Mouse (Mus musculus) liver, embryonic 12.5 days (tissue): Measurements from ENCODE around the gene Rtbdn. TPM values are rescaled to one million over a fixed set of nuclear protein-coding genes. Genes with fewer than 3 reads are reported as not detected.
A peak's percentile ranks its signal among the peaks of the same experiment; 100 is the strongest.

Experiments used
- ATAC-seq: fragments of 200-750 bp; cut with Nextera tagmentation; 2 replicates; pipeline ENCODE4 v1.8.0; 2017; ENCODE audit warnings: moderate number of reproducible peaks, mild to moderate bottlenecking, moderate library complexity
- H3K27ac ChIP-seq: fragments of 300-500 bp; sonication (generic); 2 replicates; pipeline ENCODE4 v1.5.1; 2016; ENCODE audit warnings: mild to moderate bottlenecking
- H3K27me3 ChIP-seq: fragments of 300-500 bp; sonication (generic); replicated peaks from 2 replicates; pipeline ENCODE4 v1.6.1; 2016; ENCODE audit warnings: mild to moderate bottlenecking, moderate library complexity
- H3K36me3 ChIP-seq: fragments of 300-500 bp; sonication (generic); 2 replicates; pipeline ENCODE4 v1.6.1; 2016; ENCODE audit warnings: mild to moderate bottlenecking, moderate library complexity
- H3K4me1 ChIP-seq: fragments of 300-500 bp; sonication (generic); 2 replicates; pipeline ENCODE4 v1.6.1; 2016
- H3K4me2 ChIP-seq: fragments of 300-500 bp; sonication (generic); 2 replicates; pipeline ENCODE4 v1.6.1; 2016; ENCODE audit warnings: mild to moderate bottlenecking, moderate library complexity
- H3K4me3 ChIP-seq: fragments of 300-500 bp; sonication (generic); 2 replicates; pipeline ENCODE4 v1.5.1; 2016; ENCODE audit warnings: mild to moderate bottlenecking, moderate library complexity
- H3K9ac ChIP-seq: fragments of 300-500 bp; sonication (generic); 2 replicates; pipeline ENCODE4 v1.6.1; 2016; ENCODE audit warnings: mild to moderate bottlenecking, moderate library complexity
- H3K9me3 ChIP-seq: fragments of 300-500 bp; sonication (generic); replicated peaks from 2 replicates; pipeline ENCODE4 v1.6.1; 2016; ENCODE audit warnings: mild to moderate bottlenecking, moderate library complexity
- whole genome bisulfite sequencing: fragments of 180-500 bp; shearing (Covaris S2); methylation state at CpG from one replicate; pipeline ENCODE4 v1.1.7; 2016; ENCODE audit not compliant: insufficient replicate concordance; 5-methylcytosine and 5-hydroxymethylcytosine counted together
- polyA plus RNA-seq: library from polyadenylated mRNA; unstranded; fragments of >200 nt; fragmentation: Nextera tagmentation; extraction: Ambion mirVana; gene quantifications from 2 replicates; pipeline ENCODE4 v1.2.1, GENCODE M21; 2016

Rtbdn gene
- polyA plus RNA-seq, 1 experiment from 2014 or later = 0.39 TPM

DNA sequence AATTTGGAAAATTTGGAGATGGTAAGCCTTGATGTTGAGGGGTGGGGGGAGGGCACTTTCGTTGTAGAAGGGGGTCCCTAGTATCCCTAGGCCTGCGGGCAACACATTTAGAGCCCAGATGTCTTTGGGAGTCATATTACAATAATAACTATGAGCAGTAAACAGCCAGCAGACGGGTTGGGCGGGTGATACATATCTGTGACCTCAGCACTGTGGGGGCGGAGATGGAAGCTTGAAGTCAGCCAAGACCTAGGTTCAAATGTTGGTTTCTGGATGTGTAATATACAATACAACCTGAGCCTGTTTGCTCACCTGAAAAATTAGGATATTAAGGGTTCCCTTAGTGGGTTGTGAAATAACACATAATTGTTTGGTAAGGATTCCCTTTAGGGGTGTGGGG is 36.8 kb upstream of the Rtbdn start:
- Histone ChIP-seq H3K27me3 (peaks cover 40% of the 10 kb centered on the region), H3K4me3 (peak overlapping the region; percentile 71), H3K9ac (peak overlapping the region; percentile 86), H3K27ac (peak overlapping the region; percentile 90), H3K4me1 (peaks cover 66% of the 10 kb centered on the region), H3K36me3 (peaks cover 47% of the 10 kb centered on the region), H3K4me2 (peak overlapping the region; percentile 93), H3K9me3 (no peaks in the 10 kb centered on the region)
- no peak for ATAC-seq
- 66% methylated on average over 5 of the region's 5 CpGs for WGBS

DNA sequence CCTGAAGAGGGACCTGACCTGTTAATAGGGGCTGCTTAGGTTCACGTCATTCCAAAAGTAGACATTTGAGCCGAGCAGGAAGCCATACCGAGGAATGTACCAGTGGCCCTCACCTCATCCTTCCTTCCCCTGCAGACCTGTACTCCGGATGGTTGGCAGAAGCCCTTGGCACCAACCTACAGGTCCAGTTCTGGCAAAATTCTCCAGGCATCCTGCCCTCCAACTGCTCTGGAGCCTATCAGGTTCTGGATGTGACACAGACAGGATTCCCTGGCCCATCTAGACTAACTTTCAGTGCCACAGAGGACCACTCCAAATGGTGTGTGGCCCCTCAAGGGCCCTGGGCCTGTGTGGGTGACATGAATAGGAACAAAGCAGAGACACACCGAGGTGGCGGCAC is 36.2 kb upstream of the Rtbdn start:
- no peak for ATAC-seq
- peaks cover 41% of the 10 kb centered on the region for H3K36me3 ChIP-seq
- H3K27me3 ChIP-seq = peaks cover 46% of the 10 kb centered on the region
- H3K9me3 ChIP-seq = no peaks in the 10 kb centered on the region
- H3K4me2 ChIP-seq = peak overlapping the region; percentile 93
- 0 out of 2 replicates have a peak overlapping the region, but pooled peaks have one; percentile 71 for H3K4me3 ChIP-seq
- peaks cover 60% of the 10 kb centered on the region for H3K4me1 ChIP-seq
- peak overlapping the region; percentile 86; the same call in 1 of the 2 replicates for H3K9ac ChIP-seq
- 0 out of 2 replicates have a peak overlapping the region, but pooled peaks have one; percentile 11 for H3K27ac ChIP-seq
- 79% methylated on average over 6 of the region's 6 CpGs for WGBS

DNA sequence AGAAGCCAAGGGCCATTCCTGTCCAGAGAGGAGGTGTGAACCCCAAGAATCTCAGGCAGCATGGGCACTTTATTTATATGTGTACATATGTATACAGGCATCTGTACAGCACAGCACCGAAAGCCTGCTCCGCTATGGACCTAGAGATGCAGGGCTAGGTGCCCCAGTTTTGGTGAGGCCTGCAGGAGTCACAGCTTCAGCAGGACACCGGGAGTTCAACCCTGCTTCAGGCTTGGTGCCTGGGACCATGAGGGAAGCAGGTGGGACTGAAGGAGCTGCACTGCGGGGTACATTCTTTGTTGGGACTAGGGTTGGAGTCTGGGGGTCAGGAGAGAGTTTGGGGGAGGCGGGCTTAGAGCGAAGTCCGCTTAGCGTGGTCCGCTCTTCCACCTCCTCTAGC is 34.9 kb upstream of the Rtbdn start:
- Histone ChIP-seq H3K9ac (0 out of 2 replicates have a peak overlapping the region, but pooled peaks have one; percentile 62), H3K36me3 (peaks cover 28% of the 10 kb centered on the region), H3K4me2 (peak overlapping the region; percentile 95; the same call in 1 of the 2 replicates), H3K4me3 (peak overlapping the region; percentile 61; the same call in 1 of the 2 replicates), H3K27me3 (peaks cover 55% of the 10 kb centered on the region), H3K4me1 (peaks cover 53% of the 10 kb centered on the region), H3K27ac (no peak overlapping the region), H3K9me3 (no peaks in the 10 kb centered on the region)
- WGBS = 85% methylated on average over 9 of the region's 9 CpGs
- no peak for ATAC-seq

DNA sequence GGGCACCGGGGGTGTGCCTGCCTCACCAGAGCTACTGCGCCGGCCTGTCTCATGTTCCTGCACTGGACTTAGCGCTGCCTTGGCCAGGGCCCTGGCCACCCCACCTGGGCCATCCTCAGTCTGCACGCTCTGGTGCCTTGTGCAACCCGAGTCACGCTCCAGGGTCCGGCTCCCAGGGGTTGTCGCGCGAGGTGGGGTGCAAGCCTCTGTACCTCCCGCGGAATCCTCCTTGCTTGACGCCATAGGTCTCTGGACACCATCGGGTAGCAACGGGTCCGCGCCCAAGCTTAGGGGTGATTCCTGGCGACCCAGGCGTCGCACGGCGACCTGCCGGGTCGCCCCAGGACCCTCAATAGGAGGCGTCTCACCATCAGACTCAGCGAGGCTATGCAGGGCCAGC is 34.4 kb upstream of the Rtbdn start:
- H3K27me3 ChIP-seq = peaks cover 60% of the 10 kb centered on the region

DNA sequence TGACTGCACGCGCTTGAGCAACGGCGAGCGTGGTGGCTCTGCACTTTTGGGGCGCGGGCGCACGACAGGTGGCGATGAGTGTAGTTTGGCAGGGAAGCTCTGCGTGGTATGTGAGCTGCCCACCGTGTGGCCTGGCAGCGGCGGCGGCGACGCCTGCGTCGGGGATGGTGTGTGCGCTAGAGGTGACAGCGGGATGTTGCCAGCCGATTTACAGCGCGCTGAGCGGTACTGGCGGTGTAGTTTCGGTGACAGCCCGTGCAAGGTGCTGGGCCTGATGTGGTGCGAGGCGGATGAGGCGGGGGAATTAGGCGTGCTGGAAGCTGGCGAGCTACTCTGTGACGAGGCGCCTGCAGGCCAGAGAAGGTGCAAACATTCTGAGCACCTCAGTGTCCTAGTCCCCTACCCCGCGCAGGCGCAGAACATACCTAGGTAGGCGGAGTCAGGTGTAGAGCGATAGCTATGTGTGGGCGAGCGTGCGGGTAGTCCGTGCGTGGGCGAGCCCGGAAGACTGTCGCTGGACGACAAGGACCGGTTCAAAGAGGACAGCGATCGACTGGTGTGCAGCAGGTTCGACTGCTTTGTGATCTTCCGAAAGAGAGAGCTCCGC is 33.8 kb upstream of the Rtbdn start:
- 2% methylated on average over 55 of the region's 55 CpGs for WGBS
- peak overlapping the region; percentile 53 for H3K27ac ChIP-seq
- peak; percentile 66 for ATAC-seq

More for the DNA sequence above, 34.4 kb upstream of the Rtbdn start:
- ATAC-seq = no peak
- WGBS = 28% methylated on average over 27 of the region's 27 CpGs
- H3K27ac ChIP-seq = peak overlapping the region; percentile 53; the same call in 1 of the 2 replicates
- peaks cover 22% of the 10 kb centered on the region for H3K36me3 ChIP-seq
- no peaks in the 10 kb centered on the region for H3K9me3 ChIP-seq
- peak overlapping the region; percentile 95 for H3K4me2 ChIP-seq
- peaks cover 47% of the 10 kb centered on the region for H3K4me1 ChIP-seq
- H3K9ac ChIP-seq = peak overlapping the region; percentile 62
- H3K4me3 ChIP-seq = peak overlapping the region; percentile 61

DNA sequence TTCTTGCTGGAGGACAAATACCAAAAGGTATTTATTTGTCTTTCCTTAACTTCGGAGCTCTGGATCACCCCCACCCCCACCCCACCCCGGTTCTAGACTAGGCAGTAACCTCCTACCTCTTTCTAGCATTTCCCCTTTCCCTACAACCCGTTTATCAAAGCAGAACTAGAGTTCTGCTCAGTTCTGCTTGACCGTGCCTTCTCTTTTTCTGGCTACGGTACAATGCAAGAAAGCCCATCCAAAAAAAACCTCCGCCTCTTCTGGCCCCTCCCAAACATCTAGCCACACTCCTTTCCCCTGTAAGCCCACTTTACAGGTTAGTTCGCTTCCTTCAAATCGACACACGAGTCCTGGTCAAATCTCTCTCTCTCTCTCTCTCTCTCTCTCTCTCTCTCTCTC is 33.3 kb upstream of the Rtbdn start:
- Histone ChIP-seq H3K27ac (peak overlapping the region; percentile 53), H3K9me3 (no peaks in the 10 kb centered on the region), H3K27me3 (peaks cover 71% of the 10 kb centered on the region), H3K4me2 (peak overlapping the region; percentile 95), H3K4me1 (peaks cover 39% of the 10 kb centered on the region), H3K4me3 (peak overlapping the region; percentile 61), H3K9ac (peak overlapping the region; percentile 62), H3K36me3 (peaks cover 20% of the 10 kb centered on the region)
- no peak for ATAC-seq
- WGBS = 11% methylated on average over 9 of the region's 9 CpGs

More for the DNA sequence above, 33.8 kb upstream of the Rtbdn start:
- Histone ChIP-seq H3K36me3 (peaks cover 20% of the 10 kb centered on the region), H3K4me1 (peaks cover 41% of the 10 kb centered on the region), H3K9me3 (no peaks in the 10 kb centered on the region), H3K4me2 (peak overlapping the region; percentile 95), H3K9ac (peak overlapping the region; percentile 62), H3K4me3 (peak overlapping the region; percentile 61), H3K27me3 (peaks cover 66% of the 10 kb centered on the region)

DNA sequence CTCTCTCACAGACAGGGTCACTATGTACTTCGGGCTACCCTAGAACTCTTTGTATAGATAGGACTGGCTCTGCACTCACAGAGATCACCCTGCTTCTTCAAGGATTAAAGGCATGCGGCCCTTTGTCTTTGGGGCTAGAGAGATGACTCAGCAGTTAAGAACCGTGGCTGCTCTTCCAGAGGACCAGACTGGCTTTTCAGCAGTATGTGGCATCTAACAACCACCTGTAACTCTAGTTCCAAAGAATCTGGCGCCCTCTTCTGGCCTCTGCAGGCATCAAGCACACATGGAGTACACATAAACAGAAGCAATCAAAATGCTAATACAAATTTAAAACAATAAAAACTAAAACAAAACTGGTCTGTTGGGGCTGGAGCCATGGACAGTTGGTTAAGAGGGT is 32.8 kb upstream of the Rtbdn start:
- ATAC-seq = no peak
- 22% methylated on average over 4 of the region's 4 CpGs for WGBS
- Histone ChIP-seq H3K36me3 (peaks cover 20% of the 10 kb centered on the region), H3K9ac (peak overlapping the region; percentile 62), H3K4me2 (peak overlapping the region; percentile 95), H3K27me3 (peaks cover 75% of the 10 kb centered on the region), H3K4me3 (peak overlapping the region; percentile 61), H3K9me3 (no peaks in the 10 kb centered on the region), H3K4me1 (peaks cover 38% of the 10 kb centered on the region), H3K27ac (no peak overlapping the region)

DNA sequence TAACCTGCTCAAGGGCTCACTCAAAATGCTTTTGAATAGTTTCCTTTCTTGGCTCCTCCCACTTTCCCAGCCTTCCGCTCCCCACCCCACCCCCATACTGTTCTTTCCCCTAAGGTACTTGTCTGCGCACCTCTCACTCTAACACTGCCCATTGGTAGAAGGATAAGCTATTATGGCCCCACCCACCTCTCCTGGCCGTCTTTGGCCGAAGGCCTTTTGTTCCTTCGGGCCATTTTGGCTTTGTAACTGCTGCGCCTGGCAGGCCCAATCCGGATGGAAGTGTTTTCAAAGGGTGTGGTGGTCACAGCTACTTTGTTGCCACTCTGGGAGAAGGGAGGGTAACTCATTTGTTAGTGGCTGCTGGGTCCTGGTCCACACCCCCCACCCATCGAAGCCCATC is 31.5 kb upstream of the Rtbdn start:
- ATAC-seq = no peak
- peaks cover 85% of the 10 kb centered on the region for H3K27me3 ChIP-seq
- H3K4me2 ChIP-seq = no peak overlapping the region; the same call in 1 of the 2 replicates
- WGBS = 85% methylated on average over 8 of the region's 8 CpGs
- H3K9me3 ChIP-seq = no peaks in the 10 kb centered on the region
- no peak overlapping the region for H3K4me3 ChIP-seq
- H3K9ac ChIP-seq = no peak overlapping the region
- no peak overlapping the region for H3K27ac ChIP-seq
- peaks cover 18% of the 10 kb centered on the region for H3K36me3 ChIP-seq
- peaks cover 25% of the 10 kb centered on the region for H3K4me1 ChIP-seq

DNA sequence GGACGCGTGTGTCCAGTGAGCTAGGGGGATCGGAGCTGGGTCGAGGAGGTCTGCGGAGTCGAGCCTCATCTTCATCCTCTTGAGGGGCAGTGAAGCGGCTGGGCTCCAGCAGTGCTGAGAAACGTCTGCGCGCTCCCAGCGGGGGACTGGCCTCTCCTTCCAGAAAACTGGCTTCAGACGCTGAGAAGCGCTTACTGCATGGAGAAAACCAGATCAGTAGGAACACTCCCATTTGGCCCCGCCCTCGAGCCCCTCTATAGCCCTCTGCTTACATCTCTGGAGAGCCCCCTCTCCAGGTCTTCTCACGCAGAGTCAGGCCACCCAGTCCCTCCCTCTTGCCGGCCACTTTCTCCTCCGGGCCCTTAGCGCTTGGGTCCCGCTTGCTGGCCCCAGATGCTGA is 29.0 kb upstream of the Rtbdn start:
- ATAC-seq = no peak
- Histone ChIP-seq H3K4me3 (no peak overlapping the region), H3K9ac (no peak overlapping the region), H3K4me1 (peaks cover 13% of the 10 kb centered on the region), H3K27me3 (peaks cover 72% of the 10 kb centered on the region), H3K36me3 (no peaks in the 10 kb centered on the region), H3K9me3 (no peaks in the 10 kb centered on the region), H3K4me2 (no peak overlapping the region), H3K27ac (no peak overlapping the region)
- 27% methylated on average over 20 of the region's 20 CpGs for WGBS

DNA sequence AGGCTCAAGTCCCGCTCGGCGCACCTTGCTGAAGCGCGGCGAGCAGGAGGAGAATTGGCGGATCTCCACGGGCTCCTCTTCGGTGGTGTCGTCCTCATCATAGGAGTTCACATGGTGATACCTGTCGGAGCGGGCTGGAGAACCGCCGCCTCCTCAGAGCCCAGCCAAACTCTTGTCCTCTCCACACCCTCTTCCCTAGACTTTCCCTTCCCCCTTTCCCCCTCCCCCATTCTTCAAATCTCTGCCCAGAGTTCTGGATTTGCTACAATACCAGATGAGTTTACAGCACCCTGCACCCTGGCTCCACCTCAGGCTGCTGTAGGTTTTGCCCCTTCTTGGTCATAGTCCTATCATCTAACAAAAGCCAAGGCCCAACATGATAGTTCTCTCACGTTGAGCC is 28.1 kb upstream of the Rtbdn start:
- Histone ChIP-seq H3K36me3 (no peaks in the 10 kb centered on the region), H3K27ac (no peak overlapping the region), H3K9me3 (no peaks in the 10 kb centered on the region), H3K4me1 (peaks cover 4% of the 10 kb centered on the region), H3K4me2 (no peak overlapping the region), H3K4me3 (no peak overlapping the region), H3K27me3 (peaks cover 69% of the 10 kb centered on the region), H3K9ac (no peak overlapping the region)
- no peak for ATAC-seq
- WGBS = 79% methylated on average over 15 of the region's 15 CpGs

DNA sequence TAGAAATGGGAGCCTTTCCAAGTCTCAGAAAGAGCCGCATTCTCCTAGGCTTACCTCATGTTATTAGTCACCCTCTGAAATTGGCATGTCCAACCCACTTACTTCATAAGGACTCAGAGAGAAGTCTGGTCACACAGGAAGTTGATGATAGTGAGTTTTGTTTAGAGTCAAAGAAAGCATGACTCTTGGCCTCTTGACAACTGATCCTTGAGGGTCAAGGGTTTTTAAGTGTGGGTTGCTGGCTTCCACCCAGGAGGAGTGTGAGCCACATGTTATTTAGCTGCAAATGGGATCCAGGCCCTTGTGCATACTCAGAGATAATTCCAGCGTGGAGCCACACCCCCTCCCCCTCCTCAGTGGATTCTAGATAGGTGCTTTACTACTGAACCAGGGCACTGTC is 25.2 kb upstream of the Rtbdn start:
- peaks cover 76% of the 10 kb centered on the region for H3K27me3 ChIP-seq
- no peak overlapping the region for H3K9ac ChIP-seq
- no peaks in the 10 kb centered on the region for H3K9me3 ChIP-seq
- ATAC-seq = no peak
- H3K4me2 ChIP-seq = no peak overlapping the region
- no peak overlapping the region for H3K27ac ChIP-seq
- H3K36me3 ChIP-seq = no peaks in the 10 kb centered on the region
- H3K4me3 ChIP-seq = no peak overlapping the region
- H3K4me1 ChIP-seq = no peaks in the 10 kb centered on the region; the same call in 1 of the 2 replicates
- WGBS = 61% methylated on average over 2 of the region's 2 CpGs

DNA sequence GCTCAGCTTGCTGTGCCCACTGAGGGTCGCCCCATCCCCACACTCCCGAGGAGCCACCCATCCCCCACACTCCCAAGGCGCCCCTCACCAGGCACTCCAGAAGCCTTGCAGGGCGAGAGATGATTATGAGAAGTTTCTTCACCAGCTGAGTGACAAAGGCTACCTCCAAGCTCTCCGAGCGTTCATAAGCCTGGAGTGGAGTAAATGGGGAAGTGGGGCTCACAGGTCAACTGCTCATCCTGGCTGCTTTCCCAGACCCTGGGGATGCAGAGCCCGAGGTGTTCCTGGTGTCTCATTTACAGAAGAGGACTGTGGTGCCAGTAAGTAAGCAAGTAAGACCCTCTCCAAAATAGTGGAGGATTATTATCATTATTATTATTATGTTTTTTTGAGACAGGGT is 21.2 kb upstream of the Rtbdn start:
- peaks cover 8% of the 10 kb centered on the region for H3K4me1 ChIP-seq
- H3K36me3 ChIP-seq = no peaks in the 10 kb centered on the region
- peaks cover 75% of the 10 kb centered on the region for H3K27me3 ChIP-seq
- no peaks in the 10 kb centered on the region for H3K9me3 ChIP-seq
- H3K4me2 ChIP-seq = no peak overlapping the region
- WGBS = 41% methylated on average over 7 of the region's 7 CpGs
- H3K27ac ChIP-seq = no peak overlapping the region
- H3K9ac ChIP-seq = no peak overlapping the region
- no peak for ATAC-seq
- no peak overlapping the region for H3K4me3 ChIP-seq
